Mouse (Mus musculus) ES-E14 (cell line): ENCODE measurements around the gene Klhl9. TPM values are rescaled to one million over a fixed set of nuclear protein-coding genes. Genes with fewer than 3 reads are reported as not detected.
A peak's percentile ranks its signal among the peaks of the same experiment; 100 is the strongest.

Experiments
- DNase-seq: peaks from one replicate; pipeline ENCODE4 v3.0.0-alpha.2; 2013; ENCODE audit warnings: low read depth, low spot score
- H3K27ac ChIP-seq: 2 replicates; pipeline ENCODE4 v1.5.1; 2012; ENCODE audit warnings: low read depth, mild to moderate bottlenecking, low read length, moderate library complexity, mixed read lengths; ENCODE audit not compliant: poor library complexity, insufficient read depth, severe bottlenecking
- H3K36me3 ChIP-seq: 2 replicates; pipeline ENCODE4 v1.6.1; 2012; ENCODE audit warnings: mild to moderate bottlenecking, low read length, moderate library complexity, mixed read lengths; ENCODE audit not compliant: control insufficient read depth, poor library complexity, insufficient read depth, severe bottlenecking
- H3K4me1 ChIP-seq, 2 experiments: fragments of 150-350 bp in 1 of 2; sonication (generic) in 1 of 2; 2 replicates each; pipeline ENCODE4 v1.6.1; 2012; ENCODE audit warnings: low read length in 2 of 2, mild to moderate bottlenecking in 1 of 2, mixed read lengths in 1 of 2; ENCODE audit not compliant: control insufficient read depth in 2 of 2, insufficient read depth in 2 of 2, poor library complexity in 1 of 2
- H3K4me3 ChIP-seq, 2 experiments: fragments of 150-350 bp in 1 of 2; sonication (generic) in 1 of 2; 2 replicates each; pipeline ENCODE4 v1.5.1; 2012; ENCODE audit warnings: low read length in 2 of 2, low read depth in 1 of 2, mild to moderate bottlenecking in 1 of 2, mixed read lengths in 1 of 2; ENCODE audit not compliant: insufficient read depth in 1 of 2, poor library complexity in 1 of 2, severe bottlenecking in 1 of 2
- H3K9ac ChIP-seq: 2 replicates; pipeline ENCODE4 v1.6.1; 2012; ENCODE audit warnings: low read depth, mild to moderate bottlenecking, low read length, mixed read lengths; ENCODE audit not compliant: poor library complexity, insufficient read depth, severe bottlenecking
- H3K9me3 ChIP-seq: fragments of 150-350 bp; sonication (generic); 2 replicates; pipeline ENCODE4 v1.6.1; 2012; ENCODE audit warnings: low read depth, mild to moderate bottlenecking, low read length; ENCODE audit not compliant: control insufficient read depth, insufficient read depth
- CHD2 ChIP-seq: IDR thresholded peaks from 2 replicates; pipeline ENCODE4 v1.6.1; 2014; ENCODE audit warnings: mild to moderate bottlenecking, low read depth, low read length, inconsistent platforms
- HCFC1 ChIP-seq: IDR thresholded peaks from 2 replicates; pipeline ENCODE4 v1.6.1; 2012; ENCODE audit warnings: low read length, inconsistent platforms, borderline replicate concordance; ENCODE audit not compliant: insufficient read depth
- MAFK ChIP-seq: IDR thresholded peaks from 2 replicates; pipeline ENCODE4 v1.6.1; 2014; ENCODE audit warnings: mild to moderate bottlenecking, low read depth, low read length, inconsistent platforms; ENCODE audit not compliant: insufficient read depth
- ZC3H11A ChIP-seq: IDR thresholded peaks from 2 replicates; pipeline ENCODE4 v1.6.1; 2012; ENCODE audit warnings: low read depth, mild to moderate bottlenecking, inconsistent platforms, low read length, borderline replicate concordance
- ZNF384 ChIP-seq: IDR thresholded peaks from 2 replicates; pipeline ENCODE4 v1.6.1; 2012; ENCODE audit warnings: low read depth, low read length, inconsistent platforms
- in situ Hi-C, 2 experiments: fragments of 600-800 bp; cut with MboI; formaldehyde crosslinking; loops; one replicate each; pipeline ENCODE4 v1.15.1; 2025; ENCODE audit warnings: low sequenced_read_pairs in 2 of 2, inconsistent platforms in 1 of 2; ENCODE audit not compliant: unreplicated experiment in 2 of 2
- total RNA-seq: library from RNA; depleted of rRNA; stranded (reverse); fragments of 300-350 nt; gene quantifications from 2 replicates; pipeline ENCODE4 v1.2.3, GENCODE M21; 2012

Gene Klhl9
- total RNA-seq, 1 experiment: 31.5 TPM

DNA sequence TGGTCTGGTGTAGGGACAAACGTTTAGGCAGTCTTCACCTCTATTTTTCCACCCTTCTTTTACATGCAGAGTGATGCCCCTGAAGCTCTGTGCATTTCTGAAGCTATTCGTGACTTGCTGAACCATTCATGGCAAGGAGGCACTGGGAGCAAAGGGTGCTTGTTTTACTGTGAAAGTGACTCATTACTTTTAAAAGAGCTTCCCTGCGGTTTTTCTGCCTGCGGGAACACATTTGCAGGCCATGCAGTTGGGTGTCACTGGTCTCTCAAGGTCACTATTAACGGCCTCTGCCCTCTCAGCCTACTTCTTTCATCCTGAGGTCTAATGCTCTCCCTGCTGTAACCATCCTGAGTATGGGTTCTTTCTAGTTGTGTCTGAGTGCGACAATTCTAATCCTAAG is 25.2 kb downstream of the Klhl9 start:
- Histone ChIP-seq H3K36me3 (no peaks in the 10 kb centered on the region), H3K9ac (no peak overlapping the region), H3K4me1 (no peaks in the 10 kb centered on the region), H3K9me3 (no peaks in the 10 kb centered on the region), H3K27ac (no peak overlapping the region), H3K4me3 (no peak overlapping the region)
- DNase-seq: no peak
- in situ Hi-C loops: no loop called here
- no peak for TF ChIP-seq CHD2
- TF ChIP-seq ZNF384: no peak
- TF ChIP-seq MAFK: no peak
- no peak for TF ChIP-seq HCFC1
- no peak for TF ChIP-seq ZC3H11A

DNA sequence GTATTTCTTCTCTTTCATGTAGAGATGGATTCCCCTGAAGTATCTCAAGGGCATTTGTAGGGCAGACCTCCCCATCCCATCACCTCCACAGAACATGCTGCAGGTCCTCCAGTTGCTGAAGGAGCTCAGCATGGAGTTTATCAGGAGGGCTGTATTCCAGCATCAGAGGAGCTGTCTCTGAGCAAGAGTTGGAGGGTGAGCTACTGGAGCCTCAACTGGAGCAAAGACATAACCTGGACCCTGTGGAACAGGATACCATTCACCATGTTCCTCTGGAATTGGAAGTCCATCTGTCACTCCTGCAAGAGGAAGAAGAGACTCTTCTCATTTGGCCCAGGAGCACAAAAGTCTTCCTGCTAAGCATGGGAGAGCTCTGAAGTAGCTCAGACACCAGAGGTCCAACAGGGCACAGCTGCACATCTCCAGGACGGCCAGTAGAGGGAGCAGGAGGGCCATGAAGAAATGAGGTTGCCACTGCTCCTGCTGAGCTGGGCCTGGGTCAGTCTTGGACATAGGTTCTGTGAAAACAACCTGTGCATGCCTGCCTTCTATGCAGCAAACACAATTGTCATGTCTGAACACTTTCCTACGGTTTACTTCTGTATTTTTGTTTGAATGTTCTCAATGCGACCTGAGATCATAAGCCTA is 25.9 kb downstream of the Klhl9 start:
- DNase-seq: peak; percentile 49
- Histone ChIP-seq H3K4me1 (no peaks in the 10 kb centered on the region), H3K9ac (no peak overlapping the region), H3K9me3 (no peaks in the 10 kb centered on the region), H3K4me3 (no peak overlapping the region), H3K36me3 (no peaks in the 10 kb centered on the region), H3K27ac (no peak overlapping the region)
- in situ Hi-C loops: no loop called here
- TF ChIP-seq ZC3H11A (peak; percentile 76; the same call in 1 of the 2 replicates), ZNF384 (no peak)

DNA sequence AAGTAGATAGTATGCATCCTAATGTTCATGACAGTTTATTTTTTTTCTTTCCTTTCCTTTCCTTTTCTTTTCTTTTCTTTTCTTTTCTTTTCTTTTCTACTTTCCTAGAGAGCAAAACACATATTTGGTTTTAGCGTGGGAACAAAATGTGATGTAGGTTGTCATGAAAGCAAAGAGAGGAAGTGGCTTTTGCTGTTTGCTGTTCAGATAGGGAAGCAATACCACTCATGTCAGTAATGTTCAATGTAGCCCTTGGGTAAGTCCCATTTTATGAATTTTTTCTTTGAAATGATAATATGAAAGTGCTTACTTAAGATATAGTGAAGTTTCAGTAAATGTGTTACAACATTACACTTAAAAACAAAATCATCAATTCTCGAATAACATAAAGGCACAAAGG is 28.9 kb downstream of the Klhl9 start:
- Histone ChIP-seq H3K4me3 (no peak overlapping the region), H3K4me1 (no peaks in the 10 kb centered on the region), H3K27ac (no peak overlapping the region), H3K9ac (no peak overlapping the region), H3K36me3 (no peaks in the 10 kb centered on the region), H3K9me3 (no peaks in the 10 kb centered on the region)
- no peak for DNase-seq
- TF ChIP-seq ZC3H11A (no peak), CHD2 (no peak), HCFC1 (no peak), MAFK (no peak), ZNF384 (no peak)
- in situ Hi-C loops: no loop called here

DNA sequence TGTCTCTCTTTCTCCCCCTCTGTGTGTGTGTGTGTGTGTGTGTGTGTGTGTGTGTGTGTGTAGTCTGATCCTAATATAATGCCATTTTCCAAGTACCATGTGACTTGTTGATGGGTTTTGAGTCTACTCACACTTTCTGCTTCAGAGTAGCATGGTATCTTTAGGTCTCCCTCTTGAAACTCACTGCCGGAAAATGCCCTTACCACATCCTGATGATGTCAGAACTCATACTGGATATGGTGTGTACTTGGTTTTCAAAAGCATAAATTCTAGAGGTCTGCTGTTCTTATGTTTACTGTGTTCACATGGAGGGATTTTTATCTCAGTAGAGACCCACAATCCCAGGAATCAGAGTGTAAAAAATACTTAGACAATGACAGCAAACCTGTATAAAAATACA is 29.7 kb downstream of the Klhl9 start:
- Histone ChIP-seq H3K4me3 (no peak overlapping the region), H3K27ac (no peak overlapping the region), H3K36me3 (no peaks in the 10 kb centered on the region), H3K9ac (no peak overlapping the region), H3K9me3 (no peaks in the 10 kb centered on the region), H3K4me1 (no peaks in the 10 kb centered on the region)
- no peak for TF ChIP-seq MAFK
- TF ChIP-seq ZC3H11A: no peak
- no peak for DNase-seq
- in situ Hi-C loops: no loop called here

DNA sequence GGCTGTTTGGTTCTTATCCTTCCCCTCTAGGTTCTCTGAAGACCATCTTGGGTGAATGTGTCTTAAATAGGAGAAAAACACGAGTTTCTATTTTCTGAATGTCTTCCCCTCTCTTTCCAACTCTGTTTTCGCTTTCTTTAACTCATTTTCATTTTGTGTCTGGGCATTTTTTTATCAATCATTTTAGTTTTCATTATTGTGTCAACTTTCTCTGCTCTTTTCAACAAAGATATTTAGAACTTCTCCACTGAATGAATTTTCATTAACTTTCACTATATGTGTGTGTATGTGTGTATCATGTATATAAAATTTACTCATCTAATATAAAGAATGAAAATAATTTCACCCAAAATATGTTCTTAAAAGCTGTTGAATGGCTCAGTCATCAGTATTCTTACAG is 31.0 kb downstream of the Klhl9 start, which contains the start of gene Ifnab:
Gene Ifnab, minus strand, starts transcription at position 101 of the 400 bp plus-strand sequence.
- no peak for DNase-seq
- H3K9me3 ChIP-seq: no peaks in the 10 kb centered on the region
- no peaks in the 10 kb centered on the region for H3K4me1 ChIP-seq
- no peak within 1 kb of the TSS for H3K4me3 ChIP-seq
- TF ChIP-seq ZC3H11A: no peak
- no peak for TF ChIP-seq ZNF384
- no peak for TF ChIP-seq MAFK
- no peak for TF ChIP-seq CHD2
- TF ChIP-seq HCFC1: no peak
- no peaks in the 10 kb centered on the region for H3K36me3 ChIP-seq
- no peak within 1 kb of the TSS for H3K27ac ChIP-seq
- in situ Hi-C loops: no loop called here
- H3K9ac ChIP-seq: no peak within 1 kb of the TSS
